Mouse (Mus musculus) embryonic facial prominence, embryonic 13.5 days (tissue): ENCODE measurements around the gene Smndc1. TPM values are rescaled to one million over a fixed set of nuclear protein-coding genes. Genes with fewer than 3 reads are reported as not detected.

Experiments used
- ATAC-seq: fragments of 200-750 bp; cut with Nextera tagmentation; 2 replicates; pipeline ENCODE4 v1.8.0; 2017; ENCODE audit warnings: low read depth; ENCODE audit not compliant: insufficient number of reproducible peaks, insufficient read depth, low FRiP score, low TSS enrichment
- H3K27ac ChIP-seq: fragments of 300-500 bp; sonication (generic); 2 replicates; pipeline ENCODE4 v1.5.1; 2015; ENCODE audit warnings: moderate library complexity, mild to moderate bottlenecking, inconsistent platforms
- H3K27me3 ChIP-seq: fragments of 300-500 bp; sonication (generic); 2 replicates; pipeline ENCODE4 v1.6.1; 2015; ENCODE audit warnings: mild to moderate bottlenecking, inconsistent platforms
- H3K36me3 ChIP-seq: fragments of 300-500 bp; sonication (generic); 2 replicates; pipeline ENCODE4 v1.6.1; 2015; ENCODE audit warnings: mild to moderate bottlenecking, inconsistent platforms
- H3K4me1 ChIP-seq: fragments of 300-500 bp; sonication (generic); 2 replicates; pipeline ENCODE4 v1.6.1; 2015; ENCODE audit warnings: inconsistent platforms
- H3K4me2 ChIP-seq: fragments of 300-500 bp; sonication (generic); 2 replicates; pipeline ENCODE4 v1.6.1; 2015; ENCODE audit warnings: moderate library complexity, mild to moderate bottlenecking, inconsistent platforms
- H3K4me3 ChIP-seq: fragments of 300-500 bp; sonication (generic); 2 replicates; pipeline ENCODE4 v1.5.1; 2015; ENCODE audit warnings: mild to moderate bottlenecking, inconsistent platforms
- H3K9ac ChIP-seq: fragments of 300-500 bp; sonication (generic); 2 replicates; pipeline ENCODE4 v1.6.1; 2015; ENCODE audit warnings: mild to moderate bottlenecking, inconsistent platforms
- H3K9me3 ChIP-seq: fragments of 300-500 bp; sonication (generic); 2 replicates; pipeline ENCODE4 v1.6.1; 2016; ENCODE audit warnings: inconsistent platforms
- WGBS: fragments of 180-500 bp; shearing (Covaris S2); methylation state at CpG from one replicate; pipeline ENCODE4 v1.1.7; 2015; ENCODE audit warnings: mixed read lengths; 5-methylcytosine and 5-hydroxymethylcytosine counted together
- polyA plus RNA-seq: library from polyadenylated mRNA; unstranded; fragments of >200 nt; fragmentation: Nextera tagmentation; extraction: Ambion mirVana; gene quantifications from 2 replicates; pipeline ENCODE4 v1.2.1, GENCODE M21; 2015

Smndc1 gene
- polyA plus RNA-seq, 1 experiment from 2014 or later, result 45.0 TPM

- Histone ChIP-seq H3K4me3 (no peak overlapping the region), H3K9me3 (no peaks in the 10 kb centered on the region), H3K36me3 (no peaks in the 10 kb centered on the region), H3K4me1 (peaks cover 19% of the 10 kb centered on the region), H3K27me3 (no peaks in the 10 kb centered on the region), H3K27ac (no peak overlapping the region), H3K9ac (no peak overlapping the region), H3K4me2 (no peak overlapping the region)
- no peak for ATAC-seq
- 51% methylated on average over 17 of the region's 17 CpGs for whole genome bisulfite sequencing
Measured at GRCm38 (mm10) chr19:53409663-53410307, 19.4 kb upstream of the Smndc1 start.

GRCm38 (mm10) chr19:53408398-53408797 is 18.0 kb upstream of the Smndc1 start:
- WGBS, result 90% methylated on average over 8 of the region's 8 CpGs
- Histone ChIP-seq H3K9me3 (no peaks in the 10 kb centered on the region), H3K9ac (no peak overlapping the region), H3K4me3 (no peak overlapping the region), H3K36me3 (no peaks in the 10 kb centered on the region), H3K27me3 (no peaks in the 10 kb centered on the region), H3K4me1 (peaks cover 19% of the 10 kb centered on the region), H3K4me2 (no peak overlapping the region), H3K27ac (no peak overlapping the region)
- ATAC-seq, result no peak

- no peaks in the 10 kb centered on the region for H3K36me3 ChIP-seq
- ATAC-seq, result no peak
- 79% methylated on average over 2 of the region's 2 CpGs for WGBS
Measured at GRCm38 (mm10) chr19:53407350-53407749, 17.0 kb upstream of the Smndc1 start.

GRCm38 (mm10) chr19:53405810-53406209 is 15.4 kb upstream of the Smndc1 start:
- 56% methylated on average over 2 of the region's 2 CpGs for WGBS
- H3K9me3 ChIP-seq, result no peaks in the 10 kb centered on the region
- ATAC-seq, result no peak
- no peak overlapping the region for H3K9ac ChIP-seq
- no peak overlapping the region for H3K4me2 ChIP-seq
- no peak overlapping the region for H3K27ac ChIP-seq
- no peak overlapping the region for H3K4me3 ChIP-seq
- no peaks in the 10 kb centered on the region for H3K36me3 ChIP-seq
- H3K27me3 ChIP-seq, result no peaks in the 10 kb centered on the region
- H3K4me1 ChIP-seq, result 0 out of 2 replicates have a peak, but pooled peaks cover 4% of the 10 kb centered on the region

More at GRCm38 (mm10) chr19:53407350-53407749, 17.0 kb upstream of the Smndc1 start:
- Histone ChIP-seq H3K4me1 (peaks cover 16% of the 10 kb centered on the region), H3K27me3 (no peaks in the 10 kb centered on the region), H3K27ac (no peak overlapping the region), H3K9me3 (no peaks in the 10 kb centered on the region), H3K9ac (no peak overlapping the region), H3K4me3 (no peak overlapping the region), H3K4me2 (no peak overlapping the region)

- H3K4me3 ChIP-seq, result no peak overlapping the region
- no peaks in the 10 kb centered on the region for H3K27me3 ChIP-seq
Measured at GRCm38 (mm10) chr19:53404837-53405356, 14.5 kb upstream of the Smndc1 start.

GRCm38 (mm10) chr19:53404219-53404836 is 13.9 kb upstream of the Smndc1 start:
- WGBS, result 91% methylated on average over 10 of the region's 10 CpGs
- H3K36me3 ChIP-seq, result no peaks in the 10 kb centered on the region
- no peaks in the 10 kb centered on the region for H3K4me1 ChIP-seq

More at GRCm38 (mm10) chr19:53404837-53405356, 14.5 kb upstream of the Smndc1 start:
- no peak overlapping the region for H3K4me2 ChIP-seq
- H3K9me3 ChIP-seq, result no peaks in the 10 kb centered on the region
- WGBS, result 79% methylated on average over 18 of the region's 18 CpGs
- H3K9ac ChIP-seq, result no peak overlapping the region
- no peak for ATAC-seq
- no peaks in the 10 kb centered on the region for H3K4me1 ChIP-seq
- H3K27ac ChIP-seq, result no peak overlapping the region
- H3K36me3 ChIP-seq, result no peaks in the 10 kb centered on the region

GRCm38 (mm10) chr19:53402741-53403432 is 12.5 kb upstream of the Smndc1 start:
- WGBS, result 57% methylated on average over 12 of the region's 12 CpGs

More at GRCm38 (mm10) chr19:53404219-53404836, 13.9 kb upstream of the Smndc1 start:
- no peak for ATAC-seq
- Histone ChIP-seq H3K27ac (no peak overlapping the region), H3K9ac (no peak overlapping the region), H3K27me3 (no peaks in the 10 kb centered on the region), H3K4me2 (no peak overlapping the region), H3K9me3 (no peaks in the 10 kb centered on the region), H3K4me3 (no peak overlapping the region)

GRCm38 (mm10) chr19:53400332-53401110 is 10.1 kb upstream of the Smndc1 start:
- WGBS, result 82% methylated on average over 16 of the region's 16 CpGs

More at GRCm38 (mm10) chr19:53402741-53403432, 12.5 kb upstream of the Smndc1 start:
- Histone ChIP-seq H3K4me3 (no peak overlapping the region), H3K4me2 (no peak overlapping the region), H3K27ac (no peak overlapping the region), H3K9me3 (no peaks in the 10 kb centered on the region), H3K9ac (no peak overlapping the region), H3K36me3 (no peaks in the 10 kb centered on the region), H3K27me3 (no peaks in the 10 kb centered on the region), H3K4me1 (no peaks in the 10 kb centered on the region)
- no peak for ATAC-seq

GRCm38 (mm10) chr19:53399213-53399612 is 8.8 kb upstream of the Smndc1 start:
- H3K27ac ChIP-seq, result no peak overlapping the region
- H3K9me3 ChIP-seq, result no peaks in the 10 kb centered on the region
- H3K27me3 ChIP-seq, result no peaks in the 10 kb centered on the region
- no peak overlapping the region for H3K4me3 ChIP-seq
- ATAC-seq, result no peak
- no peak overlapping the region for H3K4me2 ChIP-seq
- H3K36me3 ChIP-seq, result no peaks in the 10 kb centered on the region
- H3K4me1 ChIP-seq, result no peaks in the 10 kb centered on the region
- no peak overlapping the region for H3K9ac ChIP-seq
- 85% methylated on average over 4 of the region's 4 CpGs for WGBS

More at GRCm38 (mm10) chr19:53400332-53401110, 10.1 kb upstream of the Smndc1 start:
- Histone ChIP-seq H3K9me3 (no peaks in the 10 kb centered on the region), H3K4me3 (no peak overlapping the region), H3K4me2 (no peak overlapping the region), H3K4me1 (no peaks in the 10 kb centered on the region), H3K27me3 (no peaks in the 10 kb centered on the region), H3K36me3 (no peaks in the 10 kb centered on the region), H3K27ac (no peak overlapping the region), H3K9ac (no peak overlapping the region)
- no peak for ATAC-seq

- H3K36me3 ChIP-seq, result no peaks in the 10 kb centered on the region
- ATAC-seq, result no peak
- H3K9me3 ChIP-seq, result no peaks in the 10 kb centered on the region
- no peak overlapping the region for H3K27ac ChIP-seq
- H3K9ac ChIP-seq, result no peak overlapping the region
- H3K4me3 ChIP-seq, result no peak overlapping the region
- H3K27me3 ChIP-seq, result no peaks in the 10 kb centered on the region
- H3K4me1 ChIP-seq, result no peaks in the 10 kb centered on the region
- 72% methylated on average over 12 of the region's 12 CpGs for WGBS
- no peak overlapping the region for H3K4me2 ChIP-seq
Measured at GRCm38 (mm10) chr19:53397451-53398233, 7.3 kb upstream of the Smndc1 start.
